Mouse (Mus musculus) liver, adult 2 months (tissue): ENCODE measurements around the gene Phex.

Experiments used
- CTCF ChIP-seq: fragments of 200-500 bp; IDR thresholded peaks from 2 replicates; pipeline ENCODE4 v1.5.1; 2011; ENCODE audit warnings: low read depth, low read length, control low read depth
- POLR2A ChIP-seq: fragments of 200-500 bp; IDR thresholded peaks from 2 replicates; pipeline ENCODE4 v1.6.1; 2011; ENCODE audit warnings: low read length, control low read depth; ENCODE audit not compliant: insufficient read depth; ENCODE audit errors: extremely low read depth

GRCm38 (mm10) chrX:157164142-157164541, 251.0 kb downstream of the Phex start:
- TF ChIP-seq CTCF (no peak), POLR2A (no peak)
